ENCODE assay signal across 8 mouse cellular contexts in the genomic region with DNA sequence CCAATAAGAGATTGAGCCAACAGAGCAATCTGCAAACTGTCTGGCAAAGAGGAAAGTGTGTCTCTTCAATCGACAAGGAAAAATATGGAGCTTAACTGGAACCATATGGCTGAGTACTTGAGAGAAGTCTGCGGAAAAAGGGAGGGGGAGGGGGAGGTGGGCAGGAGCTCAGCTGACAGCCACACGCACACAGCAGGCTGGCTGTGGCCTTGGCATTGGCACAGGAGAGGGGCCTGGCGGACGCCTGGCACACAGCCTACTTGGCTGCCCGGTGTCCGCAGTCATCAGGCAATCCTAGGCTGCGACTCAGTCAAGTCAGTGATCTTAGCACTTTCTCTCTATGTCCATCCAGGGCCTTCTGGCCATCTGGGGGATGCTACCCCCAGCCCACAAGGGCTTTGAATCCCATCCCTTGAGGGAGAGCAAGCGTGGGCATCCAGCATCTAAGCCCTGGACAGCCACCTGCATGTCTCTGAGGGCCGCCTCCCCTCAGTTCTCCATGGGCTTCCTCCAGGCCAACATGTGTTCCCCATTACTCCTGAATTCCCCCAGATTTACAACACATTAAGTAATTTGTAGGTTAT.
A peak's percentile ranks its signal among the peaks of the same experiment; 100 is the strongest.
DNase-seq lines count a peak whose midpoint lies in the region; ATAC-seq and TF ChIP-seq lines count a peak whose summit lies in the region.

No protein-coding gene starts in this region.

- H3K4me3 ChIP-seq in forebrain, postnatal 0 days (ENCODE audit: low read depth, low read length) = no peak overlapping the region
- H3K4me3 ChIP-seq in hindbrain, embryonic 15.5 days = no peak overlapping the region
- no peak overlapping the region for H3K4me3 ChIP-seq in lung, embryonic 15.5 days

- WGBS in forebrain, postnatal 0 days = 19% methylated on average over 10 of the region's 10 CpGs
- 22% methylated on average over 10 of the region's 10 CpGs for WGBS in hindbrain, embryonic 15.5 days
- 33% methylated on average over 10 of the region's 10 CpGs for WGBS in lung, embryonic 15.5 days

- H3K27ac ChIP-seq in forebrain, postnatal 0 days (ENCODE audit: low read depth, low read length) = no peak overlapping the region
- no peak overlapping the region for H3K27ac ChIP-seq in hindbrain, embryonic 15.5 days (replicated peaks)
- H3K27ac ChIP-seq in lung, embryonic 15.5 days = peak overlapping the region; percentile 29; the same call in 1 of the 2 replicates

- H3K9me3 ChIP-seq in forebrain, postnatal 0 days (ENCODE audit: low read length) = no peaks in the 10 kb centered on the region
- H3K9me3 ChIP-seq in hindbrain, embryonic 15.5 days = no peaks in the 10 kb centered on the region
- no peaks in the 10 kb centered on the region for H3K9me3 ChIP-seq in lung, embryonic 15.5 days

- H3K9ac ChIP-seq in forebrain, postnatal 0 days = no peak overlapping the region
- no peak overlapping the region for H3K9ac ChIP-seq in hindbrain, embryonic 15.5 days
- H3K9ac ChIP-seq in lung, embryonic 15.5 days = no peak overlapping the region

- H3K4me1 ChIP-seq in forebrain, postnatal 0 days (ENCODE audit: insufficient read depth) = peaks cover 8% of the 10 kb centered on the region
- peaks cover 55% of the 10 kb centered on the region for H3K4me1 ChIP-seq in hindbrain, embryonic 15.5 days (replicated peaks)
- peaks cover 48% of the 10 kb centered on the region for H3K4me1 ChIP-seq in lung, embryonic 15.5 days

- ATAC-seq in forebrain, postnatal 0 days = peak; percentile 73
- ATAC-seq in hindbrain, embryonic 15.5 days (ENCODE audit: low FRiP score, low read depth) = peak; percentile 49
- no peak; the same call in 1 of the 2 replicates for ATAC-seq in lung, embryonic 15.5 days (ENCODE audit: borderline replicate concordance, extremely low read depth, low FRiP score, low TSS enrichment)

- peak; percentile 12 for DNase-seq in layer of hippocampus, adult 9-10 months (ENCODE audit: low spot score)
- no peak for DNase-seq in layer of hippocampus, adult 11-12 months (ENCODE audit: low spot score)
- peak; percentile 67 for DNase-seq in cerebellum, adult 8-10 months
- DNase-seq in forebrain, postnatal 0 days = peak; percentile 81
- no peak for DNase-seq in spleen, postnatal 10 days (ENCODE audit: low spot score in 2 of 2)
- DNase-seq in thymus, postnatal 10 days (ENCODE audit: low spot score in 2 of 2) = no peak

- H3K4me2 ChIP-seq in forebrain, postnatal 0 days (ENCODE audit: low read depth) = no peak overlapping the region
- no peak overlapping the region for H3K4me2 ChIP-seq in hindbrain, embryonic 15.5 days
- H3K4me2 ChIP-seq in lung, embryonic 15.5 days = no peak overlapping the region

- H3K27me3 ChIP-seq in forebrain, postnatal 0 days (ENCODE audit: insufficient read depth, low read length) = peaks cover 3% of the 10 kb centered on the region
- peaks cover 62% of the 10 kb centered on the region for H3K27me3 ChIP-seq in hindbrain, embryonic 15.5 days
- no peaks in the 10 kb centered on the region for H3K27me3 ChIP-seq in lung, embryonic 15.5 days

- no peak for TF ChIP-seq CTCF in forebrain, postnatal 0 days (IDR thresholded peaks at IDR 0.05; ENCODE audit: low read depth)

- no peaks in the 10 kb centered on the region for H3K36me3 ChIP-seq in forebrain, postnatal 0 days (ENCODE audit: insufficient read depth)
- H3K36me3 ChIP-seq in hindbrain, embryonic 15.5 days = no peaks in the 10 kb centered on the region
- no peaks in the 10 kb centered on the region for H3K36me3 ChIP-seq in lung, embryonic 15.5 days

Comparison
In these comparisons a context has a peak if more than half of its experiments do, and no peak if none do; other contexts are left out.
1. DNase-seq: peak in layer of hippocampus, adult 9-10 months (single experiment), cerebellum, adult 8-10 months (single experiment) and forebrain, postnatal 0 days (single experiment); none in layer of hippocampus, adult 11-12 months (single experiment), spleen, postnatal 10 days (0 of 2) and thymus, postnatal 10 days (0 of 2).